Mouse (Mus musculus): ENCODE results near the gene Slc17a2. TPM values are rescaled to one million over a fixed set of nuclear protein-coding genes. Genes with fewer than 3 reads are reported as not detected.
A peak's percentile ranks its signal among the peaks of the same experiment; 100 is the strongest.
"Not testable (repeated sequence)": the region's sequence is repeated elsewhere in the genome, so short reads cannot be mapped to it uniquely, and the experiment has no call there.

Gene Slc17a2
- polyA plus RNA-seq, 1 experiment from 2014 or later = not detected

DNA sequence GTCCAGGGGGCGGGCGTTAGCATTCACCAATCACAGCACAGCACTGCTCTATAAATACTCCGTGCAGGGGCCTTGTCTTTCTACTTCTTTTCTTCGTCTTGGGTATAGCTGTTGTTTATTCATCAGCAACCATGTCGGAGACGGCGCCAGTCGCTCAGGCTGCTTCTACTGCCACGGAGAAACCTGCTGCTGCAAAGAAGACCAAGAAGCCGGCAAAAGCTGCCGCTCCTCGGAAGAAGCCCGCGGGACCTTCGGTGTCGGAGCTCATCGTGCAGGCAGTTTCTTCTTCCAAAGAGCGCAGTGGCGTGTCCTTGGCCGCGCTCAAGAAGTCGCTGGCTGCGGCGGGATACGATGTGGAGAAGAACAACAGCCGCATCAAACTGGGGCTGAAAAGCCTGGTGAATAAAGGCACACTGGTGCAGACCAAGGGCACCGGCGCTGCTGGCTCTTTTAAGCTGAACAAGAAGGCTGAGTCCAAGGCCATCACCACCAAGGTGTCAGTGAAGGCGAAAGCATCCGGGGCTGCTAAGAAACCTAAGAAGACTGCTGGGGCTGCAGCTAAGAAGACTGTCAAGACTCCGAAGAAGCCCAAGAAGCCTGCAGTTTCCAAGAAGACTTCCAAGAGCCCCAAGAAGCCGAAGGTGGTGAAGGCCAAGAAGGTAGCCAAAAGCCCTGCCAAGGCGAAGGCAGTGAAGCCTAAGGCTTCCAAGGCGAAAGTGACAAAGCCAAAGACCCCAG is 43.0 kb upstream of the Slc17a2 start, which contains the start of gene Hist1h1a:
Gene Hist1h1a (plus strand): TSS at position 81 of the 738 bp plus-strand sequence.
- H3K9ac ChIP-seq (replicated peaks) = peak within 1 kb of the TSS; percentile 79
- peak within 1 kb of the TSS; percentile 48 for H3K4me3 ChIP-seq (replicated peaks)
- H3K36me3 ChIP-seq = no peaks in the 10 kb centered on the region
- ATAC-seq (ENCODE audit: insufficient number of reproducible peaks, insufficient read depth, low FRiP score, low TSS enrichment, low read depth) = peak; percentile 64
- H3K9me3 ChIP-seq = no peaks in the 10 kb centered on the region
- no peaks in the 10 kb centered on the region for H3K27me3 ChIP-seq
- WGBS = 3% methylated on average over 34 of the region's 34 CpGs
- peak within 1 kb of the TSS; percentile 85 for H3K4me2 ChIP-seq
- peak within 1 kb of the TSS; percentile 97 for H3K27ac ChIP-seq
- peaks cover 25% of the 10 kb centered on the region for H3K4me1 ChIP-seq (replicated peaks)

- Histone ChIP-seq H3K9me3 (no peaks in the 10 kb centered on the region), H3K9ac (replicated peaks) (peak overlapping the region; percentile 79), H3K4me2 (peak overlapping the region; percentile 85), H3K4me3 (replicated peaks) (peak overlapping the region; percentile 48), H3K27ac (peak overlapping the region; percentile 97), H3K36me3 (no peaks in the 10 kb centered on the region), H3K4me1 (replicated peaks) (peaks cover 25% of the 10 kb centered on the region), H3K27me3 (no peaks in the 10 kb centered on the region)
- no peak for ATAC-seq (ENCODE audit: insufficient number of reproducible peaks, insufficient read depth, low FRiP score, low TSS enrichment, low read depth)
- WGBS = 33% methylated on average over 11 of the region's 12 CpGs
Observed at GRCm38 (mm10) chr13:23764324-23765171, 42.2 kb upstream of the Slc17a2 start.

DNA sequence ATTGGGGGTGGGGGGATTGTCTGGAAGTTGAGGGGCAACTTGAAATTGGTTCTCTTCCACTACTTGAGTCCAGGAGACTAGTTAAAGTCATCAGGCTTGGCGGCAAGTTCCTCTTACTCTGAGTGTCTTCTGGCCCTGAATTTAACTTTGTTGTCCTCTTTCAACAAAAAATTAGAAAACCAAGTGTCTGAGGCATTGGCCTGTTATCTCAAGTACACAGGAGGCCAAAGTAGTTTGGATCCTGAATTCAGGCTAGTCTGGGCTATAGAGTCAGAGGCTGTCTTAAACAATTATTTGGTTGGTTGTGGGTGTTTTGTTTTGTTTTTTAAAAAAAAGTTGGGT is 41.6 kb upstream of the Slc17a2 start:
- H3K4me2 ChIP-seq = peak overlapping the region; percentile 85; the same call in 1 of the 2 replicates
- peak overlapping the region; percentile 97; the same call in 1 of the 2 replicates for H3K27ac ChIP-seq
- peaks cover 20% of the 10 kb centered on the region for H3K4me1 ChIP-seq (replicated peaks)
- H3K36me3 ChIP-seq = no peaks in the 10 kb centered on the region
- WGBS = 65% methylated on average over 1 of the region's 1 CpGs
- no peak for ATAC-seq (ENCODE audit: insufficient number of reproducible peaks, insufficient read depth, low FRiP score, low TSS enrichment, low read depth)
- peak overlapping the region; percentile 48; the same call in 1 of the 2 replicates for H3K4me3 ChIP-seq (replicated peaks)
- H3K9me3 ChIP-seq = no peaks in the 10 kb centered on the region
- no peaks in the 10 kb centered on the region for H3K27me3 ChIP-seq
- H3K9ac ChIP-seq (replicated peaks) = no peak overlapping the region

DNA sequence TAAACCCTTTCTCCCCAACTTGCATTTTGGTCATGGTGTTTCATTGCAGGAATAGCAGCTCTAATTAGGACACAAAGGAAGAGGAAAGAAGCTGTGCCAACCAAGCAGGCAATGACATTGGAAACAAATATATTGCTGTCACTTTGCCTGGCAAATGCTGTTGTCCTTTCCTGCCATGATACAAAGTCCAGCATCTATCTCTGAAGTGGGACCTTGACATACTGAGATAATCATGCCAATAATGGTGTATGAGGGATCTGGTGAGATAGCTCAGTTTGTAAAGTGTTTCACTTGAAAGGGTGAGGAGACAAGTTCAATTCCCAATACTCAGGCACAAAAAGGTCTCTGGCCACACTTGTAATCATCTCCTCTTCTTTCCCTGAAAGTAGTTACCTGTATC is 40.0 kb upstream of the Slc17a2 start:
- H3K27ac ChIP-seq = no peak overlapping the region
- no peaks in the 10 kb centered on the region for H3K9me3 ChIP-seq

GRCm38 (mm10) chr13:23768834-23769397 is 37.9 kb upstream of the Slc17a2 start:
- no peak for ATAC-seq (ENCODE audit: insufficient number of reproducible peaks, insufficient read depth, low FRiP score, low TSS enrichment, low read depth)
- Histone ChIP-seq H3K4me2 (no peak overlapping the region), H3K4me1 (replicated peaks) (peaks cover 14% of the 10 kb centered on the region), H3K4me3 (replicated peaks) (no peak overlapping the region), H3K27ac (no peak overlapping the region), H3K9me3 (no peaks in the 10 kb centered on the region), H3K9ac (replicated peaks) (no peak overlapping the region), H3K36me3 (no peaks in the 10 kb centered on the region), H3K27me3 (no peaks in the 10 kb centered on the region)
- 56% methylated on average over 5 of the region's 5 CpGs for WGBS

More for the DNA sequence above, 40.0 kb upstream of the Slc17a2 start:
- H3K4me1 ChIP-seq (replicated peaks) = peaks cover 16% of the 10 kb centered on the region
- H3K4me2 ChIP-seq = no peak overlapping the region
- H3K36me3 ChIP-seq = no peaks in the 10 kb centered on the region
- no peak overlapping the region for H3K4me3 ChIP-seq (replicated peaks)
- no peak overlapping the region for H3K9ac ChIP-seq (replicated peaks)
- no peaks in the 10 kb centered on the region for H3K27me3 ChIP-seq
- ATAC-seq (ENCODE audit: insufficient number of reproducible peaks, insufficient read depth, low FRiP score, low TSS enrichment, low read depth) = no peak

DNA sequence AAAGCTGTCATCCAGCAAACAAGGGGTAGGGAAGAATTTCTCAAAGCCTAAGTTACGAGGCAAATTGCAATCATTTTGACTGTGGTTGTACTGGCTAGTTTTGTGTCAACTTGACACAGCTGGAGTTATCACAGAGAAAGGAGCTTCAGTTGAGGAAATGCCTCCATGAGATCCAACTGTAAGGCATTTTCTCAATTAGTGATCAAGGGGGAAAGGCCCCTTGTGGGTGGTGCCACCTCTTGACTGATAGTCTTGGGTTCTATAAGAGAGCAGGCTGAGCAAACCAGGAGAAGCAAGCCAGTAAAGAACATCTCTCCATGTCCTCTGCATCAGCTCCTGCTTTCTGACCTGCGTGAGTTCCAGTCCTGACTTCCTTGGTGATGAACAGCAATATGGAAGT is 37.2 kb upstream of the Slc17a2 start, which contains the start of gene Trim38:
Gene Trim38 (plus strand): TSS at position 301 of the 400 bp plus-strand sequence.
- H3K9ac ChIP-seq (replicated peaks); H3K4me2 ChIP-seq; H3K4me3 ChIP-seq (replicated peaks); ATAC-seq (ENCODE audit: insufficient number of reproducible peaks, insufficient read depth, low FRiP score, low TSS enrichment, low read depth); H3K27ac ChIP-seq; H3K9me3 ChIP-seq; H3K36me3 ChIP-seq; H3K27me3 ChIP-seq; H3K4me1 ChIP-seq (replicated peaks): not testable (repeated sequence)
- WGBS = 88% methylated on average over 2 of the region's 2 CpGs

GRCm38 (mm10) chr13:23772561-23773313 is 34.1 kb upstream of the Slc17a2 start:
- H3K9me3 ChIP-seq = no peaks in the 10 kb centered on the region
- 26% methylated on average over 21 of the region's 21 CpGs for WGBS
- H3K9ac ChIP-seq (replicated peaks) = no peak overlapping the region
- H3K27ac ChIP-seq = no peak overlapping the region
- H3K4me2 ChIP-seq = peak overlapping the region; percentile 38
- no peak overlapping the region for H3K4me3 ChIP-seq (replicated peaks)
- H3K27me3 ChIP-seq = no peaks in the 10 kb centered on the region
- ATAC-seq (ENCODE audit: insufficient number of reproducible peaks, insufficient read depth, low FRiP score, low TSS enrichment, low read depth) = peak; percentile 80
- H3K36me3 ChIP-seq = no peaks in the 10 kb centered on the region
- H3K4me1 ChIP-seq (replicated peaks) = peaks cover 3% of the 10 kb centered on the region

DNA sequence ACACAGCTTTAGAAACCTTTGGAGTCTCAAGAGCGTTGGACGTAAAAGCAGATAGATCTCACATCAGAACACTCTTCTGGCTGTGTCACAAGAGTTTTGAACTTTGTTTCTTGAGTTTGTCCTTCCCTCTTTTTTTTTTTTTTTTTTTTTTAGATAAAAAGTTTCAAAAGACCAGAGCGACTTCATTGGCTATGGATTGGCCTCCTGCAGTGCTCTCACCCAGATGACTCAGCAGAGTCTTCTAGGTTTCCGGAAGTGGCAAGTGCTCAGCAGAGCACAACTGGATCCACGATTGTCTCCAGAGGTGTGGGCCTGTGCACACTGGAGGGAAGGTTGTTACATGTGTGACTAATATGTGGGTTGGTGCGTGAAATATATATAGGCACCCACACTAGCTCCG is 28.5 kb upstream of the Slc17a2 start:
- Histone ChIP-seq H3K27ac (no peak overlapping the region), H3K9ac (replicated peaks) (no peak overlapping the region), H3K4me2 (no peak overlapping the region), H3K4me1 (replicated peaks) (no peaks in the 10 kb centered on the region), H3K4me3 (replicated peaks) (no peak overlapping the region), H3K36me3 (no peaks in the 10 kb centered on the region), H3K9me3 (no peaks in the 10 kb centered on the region), H3K27me3 (no peaks in the 10 kb centered on the region)
- no peak for ATAC-seq (ENCODE audit: insufficient number of reproducible peaks, insufficient read depth, low FRiP score, low TSS enrichment, low read depth)
- WGBS = 93% methylated on average over 7 of the region's 7 CpGs

GRCm38 (mm10) chr13:23779025-23779424 is 27.8 kb upstream of the Slc17a2 start:
- H3K27ac ChIP-seq = no peak overlapping the region
- no peak overlapping the region for H3K4me3 ChIP-seq (replicated peaks)
- H3K9ac ChIP-seq (replicated peaks) = no peak overlapping the region
- no peak for ATAC-seq (ENCODE audit: insufficient number of reproducible peaks, insufficient read depth, low FRiP score, low TSS enrichment, low read depth)
- no peaks in the 10 kb centered on the region for H3K4me1 ChIP-seq (replicated peaks)
- H3K4me2 ChIP-seq = no peak overlapping the region
- no peaks in the 10 kb centered on the region for H3K36me3 ChIP-seq
- WGBS = 85% methylated on average over 4 of the region's 4 CpGs
- no peaks in the 10 kb centered on the region for H3K27me3 ChIP-seq
- no peaks in the 10 kb centered on the region for H3K9me3 ChIP-seq

- Histone ChIP-seq H3K9me3 (no peaks in the 10 kb centered on the region), H3K9ac (replicated peaks) (no peak overlapping the region), H3K4me1 (replicated peaks) (peaks cover 1% of the 10 kb centered on the region; the same call in 1 of the 2 replicates), H3K4me2 (no peak overlapping the region), H3K27me3 (no peaks in the 10 kb centered on the region), H3K27ac (no peak overlapping the region), H3K36me3 (no peaks in the 10 kb centered on the region), H3K4me3 (replicated peaks) (no peak overlapping the region)
- ATAC-seq (ENCODE audit: insufficient number of reproducible peaks, insufficient read depth, low FRiP score, low TSS enrichment, low read depth) = no peak
- WGBS = 42% methylated on average over 2 of the region's 2 CpGs
Observed at GRCm38 (mm10) chr13:23792520-23792919, 14.3 kb upstream of the Slc17a2 start.
